Mouse (Mus musculus) stomach, embryonic 15.5 days (tissue): ENCODE data around the gene Clp1. TPM values are rescaled to one million over a fixed set of nuclear protein-coding genes. Genes with fewer than 3 reads are reported as not detected.

Experiments used
- ATAC-seq: fragments of 200-750 bp; cut with Nextera tagmentation; 2 replicates; pipeline ENCODE4 v1.8.0; 2017; ENCODE audit warnings: low read depth, moderate number of reproducible peaks, moderate TSS enrichment; ENCODE audit not compliant: insufficient read depth, low FRiP score
- H3K27ac ChIP-seq: fragments of 300-500 bp; sonication (generic); 2 replicates; pipeline ENCODE4 v1.5.1; 2015; ENCODE audit warnings: mild to moderate bottlenecking, inconsistent platforms
- H3K27me3 ChIP-seq: fragments of 300-500 bp; sonication (generic); replicated peaks from 2 replicates; pipeline ENCODE4 v1.6.1; 2015; ENCODE audit warnings: inconsistent platforms
- H3K36me3 ChIP-seq: fragments of 300-500 bp; sonication (generic); 2 replicates; pipeline ENCODE4 v1.6.1; 2015; ENCODE audit warnings: inconsistent platforms
- H3K4me1 ChIP-seq: fragments of 300-500 bp; sonication (generic); 2 replicates; pipeline ENCODE4 v1.6.1; 2015; ENCODE audit warnings: inconsistent platforms
- H3K4me2 ChIP-seq: fragments of 300-500 bp; sonication (generic); 2 replicates; pipeline ENCODE4 v1.6.1; 2015; ENCODE audit warnings: mild to moderate bottlenecking, inconsistent platforms
- H3K4me3 ChIP-seq: fragments of 300-500 bp; sonication (generic); replicated peaks from 2 replicates; pipeline ENCODE4 v1.5.1; 2015; ENCODE audit warnings: inconsistent platforms
- H3K9ac ChIP-seq: fragments of 300-500 bp; sonication (generic); 2 replicates; pipeline ENCODE4 v1.6.1; 2015; ENCODE audit warnings: inconsistent platforms
- H3K9me3 ChIP-seq: fragments of 300-500 bp; sonication (generic); 2 replicates; pipeline ENCODE4 v1.6.1; 2016; ENCODE audit warnings: inconsistent platforms
- WGBS: fragments of 180-500 bp; shearing (Covaris S2); methylation state at CpG from one replicate; pipeline ENCODE4 v1.1.7; 2015; 5-methylcytosine and 5-hydroxymethylcytosine counted together
- polyA plus RNA-seq: library from polyadenylated mRNA; unstranded; fragments of >200 nt; fragmentation: Nextera tagmentation; extraction: Ambion mirVana; gene quantifications from 2 replicates; pipeline ENCODE4 v1.2.1, GENCODE M21; 2015

Clp1 gene
- polyA plus RNA-seq, 1 experiment from 2014 or later = 23.7 TPM

- no peak overlapping the region for H3K4me2 ChIP-seq
- no peaks in the 10 kb centered on the region for H3K27me3 ChIP-seq
- no peaks in the 10 kb centered on the region for H3K9me3 ChIP-seq
- H3K27ac ChIP-seq = peak overlapping the region; percentile 75; the same call in 1 of the 2 replicates
- WGBS = 77% methylated on average over 5 of the region's 5 CpGs
- no peak for ATAC-seq
- peaks cover 23% of the 10 kb centered on the region for H3K36me3 ChIP-seq
- H3K4me1 ChIP-seq = peaks cover 4% of the 10 kb centered on the region; the same call in 1 of the 2 replicates
- no peak overlapping the region for H3K4me3 ChIP-seq
- no peak overlapping the region for H3K9ac ChIP-seq
Measured at GRCm38 (mm10) chr2:84704329-84704728, 22.8 kb downstream of the Clp1 start.

GRCm38 (mm10) chr2:84703497-84703896, 23.7 kb downstream of the Clp1 start:
- no peak overlapping the region for H3K27ac ChIP-seq
- peaks cover 4% of the 10 kb centered on the region; the same call in 1 of the 2 replicates for H3K4me1 ChIP-seq
- H3K4me2 ChIP-seq = no peak overlapping the region
- ATAC-seq = no peak
- no peaks in the 10 kb centered on the region for H3K27me3 ChIP-seq
- no peak overlapping the region for H3K9ac ChIP-seq
- peaks cover 19% of the 10 kb centered on the region for H3K36me3 ChIP-seq
- 91% methylated on average over 1 of the region's 1 CpGs for WGBS
- no peaks in the 10 kb centered on the region for H3K9me3 ChIP-seq
- no peak overlapping the region for H3K4me3 ChIP-seq

DNA sequence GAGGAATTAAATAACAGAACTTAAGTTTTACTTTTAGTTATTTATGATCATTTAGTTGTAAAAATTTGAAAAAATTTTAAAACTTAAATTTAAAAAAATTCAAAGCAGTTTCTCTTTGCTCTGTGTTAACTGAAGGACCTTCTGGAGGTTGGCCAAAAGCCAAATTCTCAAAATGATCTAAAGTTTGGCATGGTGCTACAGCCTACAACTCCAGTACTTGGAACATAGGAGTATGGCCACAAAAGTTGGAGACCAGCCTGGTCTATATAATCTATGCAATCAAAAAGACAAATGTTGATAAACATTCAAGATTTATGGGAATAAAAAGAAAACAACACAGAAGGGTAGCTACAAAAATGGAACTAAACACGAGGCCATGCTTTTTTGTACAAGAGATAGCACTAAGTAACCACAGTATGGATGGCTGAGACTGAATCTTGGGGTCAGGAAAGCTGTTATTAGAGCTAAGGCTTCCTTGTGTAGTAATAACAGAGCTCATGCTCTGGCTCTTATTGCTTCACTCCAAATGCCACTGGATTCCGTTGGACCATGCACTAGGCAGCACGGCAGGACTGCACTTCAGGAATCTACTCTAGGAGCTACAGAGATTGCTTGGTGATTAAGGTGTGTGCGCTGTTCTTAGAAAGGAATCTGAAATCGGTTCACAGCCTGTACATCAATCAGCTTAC, 32.0 kb downstream of the Clp1 start:
- Histone ChIP-seq H3K9me3 (no peaks in the 10 kb centered on the region), H3K27me3 (no peaks in the 10 kb centered on the region), H3K27ac (no peak overlapping the region), H3K4me2 (no peak overlapping the region), H3K9ac (no peak overlapping the region), H3K36me3 (peaks cover 30% of the 10 kb centered on the region), H3K4me3 (no peak overlapping the region), H3K4me1 (no peaks in the 10 kb centered on the region)
- 71% methylated on average over 5 of the region's 5 CpGs for WGBS
- no peak; the same call in 1 of the 2 replicates for ATAC-seq

- H3K4me3 ChIP-seq = no peak overlapping the region
- peaks cover 65% of the 10 kb centered on the region for H3K36me3 ChIP-seq
- H3K4me1 ChIP-seq = no peaks in the 10 kb centered on the region
- no peak for ATAC-seq
- no peak overlapping the region for H3K9ac ChIP-seq
- 93% methylated on average over 12 of the region's 12 CpGs for WGBS
- H3K27me3 ChIP-seq = no peaks in the 10 kb centered on the region
- H3K27ac ChIP-seq = no peak overlapping the region
- H3K4me2 ChIP-seq = no peak overlapping the region
- no peaks in the 10 kb centered on the region for H3K9me3 ChIP-seq
Measured at GRCm38 (mm10) chr2:84690050-84690449, 37.1 kb downstream of the Clp1 start.

- Histone ChIP-seq H3K9me3 (no peaks in the 10 kb centered on the region), H3K4me2 (no peak overlapping the region), H3K27me3 (no peaks in the 10 kb centered on the region), H3K27ac (no peak overlapping the region), H3K4me1 (no peaks in the 10 kb centered on the region), H3K4me3 (no peak overlapping the region), H3K36me3 (peaks cover 63% of the 10 kb centered on the region), H3K9ac (no peak overlapping the region)
- no peak for ATAC-seq
- WGBS = 81% methylated on average over 2 of the region's 2 CpGs
Measured at GRCm38 (mm10) chr2:84688080-84688844, 38.9 kb downstream of the Clp1 start.

DNA sequence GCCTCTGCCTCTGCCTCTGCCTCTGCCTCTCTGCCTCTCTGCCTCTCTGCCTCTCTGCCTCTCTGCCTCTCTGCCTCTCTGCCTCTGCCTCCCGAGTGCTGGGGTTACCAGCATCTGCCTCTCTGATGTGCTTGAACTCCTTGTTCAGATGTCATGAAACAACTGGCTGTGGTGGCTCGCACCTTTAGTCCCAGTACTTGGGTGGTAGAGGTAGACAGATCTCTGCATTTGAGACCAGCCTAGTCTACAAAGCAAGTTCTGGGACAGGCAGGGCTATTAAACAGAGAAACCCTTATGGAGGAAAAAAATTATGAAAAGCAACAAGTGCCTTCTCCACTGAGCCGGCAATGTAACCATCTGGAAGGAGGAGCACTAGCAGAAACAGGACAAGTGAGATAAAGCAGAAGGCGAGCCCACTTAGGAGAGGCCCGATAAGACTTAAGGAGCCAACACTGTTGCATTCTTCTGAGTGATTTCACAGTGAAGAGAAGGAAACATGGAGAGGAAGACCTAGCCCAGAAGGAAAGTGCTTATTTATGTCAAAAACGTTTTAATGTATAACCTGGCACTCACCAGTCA, 44.5 kb downstream of the Clp1 start:
- H3K36me3 ChIP-seq = peaks cover 31% of the 10 kb centered on the region; the same call in 1 of the 2 replicates
- WGBS = 63% methylated on average over 6 of the region's 6 CpGs
- H3K4me2 ChIP-seq = no peak overlapping the region
- H3K4me1 ChIP-seq = no peaks in the 10 kb centered on the region
- no peak for ATAC-seq
- no peak overlapping the region for H3K9ac ChIP-seq
- no peaks in the 10 kb centered on the region for H3K9me3 ChIP-seq
- no peak overlapping the region for H3K4me3 ChIP-seq
- H3K27me3 ChIP-seq = no peaks in the 10 kb centered on the region
- no peak overlapping the region for H3K27ac ChIP-seq

- Histone ChIP-seq H3K4me1 (0 out of 2 replicates have a peak, but pooled peaks cover 5% of the 10 kb centered on the region), H3K9ac (peak within 1 kb of the TSS; percentile 89), H3K4me3 (peak within 1 kb of the TSS; percentile 83), H3K27ac (peak within 1 kb of the TSS; percentile 80), H3K36me3 (peaks cover 11% of the 10 kb centered on the region; the same call in 1 of the 2 replicates), H3K4me2 (peak within 1 kb of the TSS; percentile 66), H3K27me3 (no peaks in the 10 kb centered on the region), H3K9me3 (no peaks in the 10 kb centered on the region)
- ATAC-seq = no peak
- 14% methylated on average over 8 of the region's 8 CpGs for WGBS
Measured at GRCm38 (mm10) chr2:84679016-84679415, 48.1 kb downstream of the Clp1 start, which contains the start of gene Tmx2. TSS of gene Tmx2 (minus strand) at chr2:84679140.

- Histone ChIP-seq H3K27me3 (no peaks in the 10 kb centered on the region), H3K9ac (peak within 1 kb of the TSS; percentile 89), H3K27ac (peak within 1 kb of the TSS; percentile 80), H3K4me2 (peak within 1 kb of the TSS; percentile 79), H3K4me3 (peak within 1 kb of the TSS; percentile 83), H3K9me3 (no peaks in the 10 kb centered on the region), H3K4me1 (0 out of 2 replicates have a peak, but pooled peaks cover 5% of the 10 kb centered on the region), H3K36me3 (peaks cover 11% of the 10 kb centered on the region; the same call in 1 of the 2 replicates)
- ATAC-seq = peak; percentile 99
- under 1% methylated on average over 44 of the region's 44 CpGs for WGBS
Measured at GRCm38 (mm10) chr2:84677968-84678880, 48.9 kb downstream of the Clp1 start, which contains the start of the genes Gm28635 and Med19. TSS of gene Gm28635 (minus strand) at chr2:84678041. TSS of gene Med19 (plus strand) at chr2:84678402.

DNA sequence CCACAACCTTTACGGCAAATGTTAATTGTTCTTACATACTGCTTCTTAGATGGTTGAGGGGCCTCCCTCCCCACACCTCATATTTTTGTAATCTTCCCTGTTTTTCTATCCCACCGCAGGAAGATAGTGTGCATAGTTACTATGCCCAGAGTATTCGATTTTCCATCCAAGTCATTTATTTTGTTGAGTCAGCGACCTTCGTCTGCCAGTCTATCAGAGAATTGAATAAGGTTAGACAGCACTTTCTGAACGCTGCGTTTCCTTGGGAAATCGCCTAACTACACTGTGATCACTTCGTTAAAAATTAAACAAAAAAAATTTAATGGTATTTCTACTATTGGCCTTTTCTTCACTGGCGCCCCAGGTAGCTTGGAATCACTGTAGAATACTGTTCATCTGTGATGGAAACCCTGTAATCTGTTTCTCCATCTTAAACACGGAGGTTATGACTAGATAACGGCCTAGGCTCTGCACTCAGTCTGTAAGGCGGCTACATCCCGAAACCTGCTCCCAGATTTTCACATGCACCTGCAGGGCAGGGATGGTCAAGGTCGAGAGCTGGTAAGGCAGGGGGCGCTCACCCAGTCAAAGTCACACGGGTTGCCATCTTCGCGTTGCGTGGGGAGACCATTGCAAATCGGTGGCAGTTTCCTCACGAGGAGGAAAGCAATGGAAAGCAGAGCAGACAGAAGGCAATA, 49.7 kb downstream of the Clp1 start:
- Histone ChIP-seq H3K27ac (peak overlapping the region; percentile 73), H3K9me3 (no peaks in the 10 kb centered on the region)

More for the DNA sequence above, 49.7 kb downstream of the Clp1 start:
- Histone ChIP-seq H3K4me1 (0 out of 2 replicates have a peak, but pooled peaks cover 5% of the 10 kb centered on the region), H3K4me2 (peak overlapping the region; percentile 79), H3K9ac (peak overlapping the region; percentile 76), H3K4me3 (peak overlapping the region; percentile 83), H3K27me3 (no peaks in the 10 kb centered on the region), H3K36me3 (peaks cover 13% of the 10 kb centered on the region; the same call in 1 of the 2 replicates)
- 7% methylated on average over 22 of the region's 22 CpGs for WGBS
- ATAC-seq = peak; percentile 27
